Mouse (Mus musculus) gastrocnemius, postnatal 10 days (tissue): Measurements from ENCODE around the gene Terf2. TPM values are rescaled to one million over a fixed set of nuclear protein-coding genes. Genes with fewer than 3 reads are reported as not detected.
A peak's percentile ranks its signal among the peaks of the same experiment; 100 is the strongest.
"Not testable (repeated sequence)": the region's sequence is repeated elsewhere in the genome, so short reads cannot be mapped to it uniquely, and the experiment has no call there.

Source experiments
- DNase-seq: peaks from one replicate; pipeline ENCODE4 v3.0.0; 2021; ENCODE audit warnings: mixed read lengths
- microRNA-seq, 2 experiments: library from miRNA; unstranded; fragments of <30 nt; microRNA quantifications; one replicate each; pipeline ENCODE4 v1.2.0; 2021
- total RNA-seq, 2 experiments: library from RNA; stranded (reverse); gene quantifications; 2 replicates each; pipeline ENCODE4 v1.2.3; 2021

Terf2 gene
- total RNA-seq, 2 experiments from 2014 or later: 15.0 to 22.1 TPM

- no peak for DNase-seq
Observed at GRCm38 (mm10) chr8:107056973-107057369, 39.4 kb downstream of the Terf2 start.

GRCm38 (mm10) chr8:107056076-107056972, 40.0 kb downstream of the Terf2 start, which contains the start of the genes Cog8 and Nip7:
Gene Cog8 (minus strand): TSS chr8:107056689.
Gene Nip7 (plus strand): TSS chr8:107056877.
- DNase-seq: peak; percentile 90

- DNase-seq: no peak
Observed at GRCm38 (mm10) chr8:107052046-107052445, 44.3 kb downstream of the Terf2 start.

GRCm38 (mm10) chr8:107049480-107049879, 46.9 kb downstream of the Terf2 start:
- DNase-seq: no peak

- DNase-seq: peak; percentile 85
Observed at GRCm38 (mm10) chr8:107048061-107048941, 48.0 kb downstream of the Terf2 start, which contains the start of gene Pdf. Gene Pdf (minus strand): TSS chr8:107048614.

- no peak for DNase-seq
Observed at GRCm38 (mm10) chr8:107046976-107047375, 49.4 kb downstream of the Terf2 start.

- no peak for DNase-seq
Observed at GRCm38 (mm10) chr8:107045478-107045877, 50.9 kb downstream of the Terf2 start.

- no peak for DNase-seq
Observed at GRCm38 (mm10) chr8:107040632-107041031, 55.7 kb downstream of the Terf2 start.

GRCm38 (mm10) chr8:107036626-107037025, 59.7 kb downstream of the Terf2 start:
- DNase-seq: no peak

GRCm38 (mm10) chr8:107035641-107036040, 60.7 kb downstream of the Terf2 start:
- no peak for DNase-seq

- not testable (repeated sequence) for DNase-seq
Observed at GRCm38 (mm10) chr8:107033609-107034008, 62.7 kb downstream of the Terf2 start.

- DNase-seq: no peak
Observed at GRCm38 (mm10) chr8:107031577-107032090, 64.7 kb downstream of the Terf2 start.

GRCm38 (mm10) chr8:107030650-107031576, 65.4 kb downstream of the Terf2 start, which contains the start of gene Vps4a:
Gene Vps4a (plus strand): TSS chr8:107031222.
- DNase-seq: peak; percentile 98

- no peak for DNase-seq
Observed at GRCm38 (mm10) chr8:107030058-107030457, 66.3 kb downstream of the Terf2 start.

- no peak for DNase-seq
Observed at GRCm38 (mm10) chr8:107029310-107029709, 67.0 kb downstream of the Terf2 start.

GRCm38 (mm10) chr8:107023479-107023878, 72.9 kb downstream of the Terf2 start:
- DNase-seq: no peak

Small RNAs within 50 kb of the gene (microRNA-seq; reads per million reads assigned to microRNA genes)
- 0.64 to 0.75 reads per million in 2 experiments for gene Mir7075

Other genes with a start within 250 kb of the Terf2 start
- gene Has3, start 226.3 kb downstream of the Terf2 start, total RNA-seq: 1 to 10 TPM; 2.1 to 3.4 TPM
- gene Utp4, start 202.9 kb downstream of the Terf2 start, total RNA-seq: 10 to 100 TPM; 18.1 to 21.7 TPM
- 10 to 100 TPM; 18.5 to 22.0 TPM for gene Sntb2, start 160.8 kb downstream of the Terf2 start, total RNA-seq
- gene Vps4a, start 65.3 kb downstream of the Terf2 start, total RNA-seq: 10 to 100 TPM; 48.1 to 50.4 TPM
- 10 to 100 TPM; 29.0 to 35.5 TPM for gene Pdf, start 47.9 kb downstream of the Terf2 start, total RNA-seq
- gene Cog8, start 39.9 kb downstream of the Terf2 start, total RNA-seq: 10 to 100 TPM; 15.8 to 17.4 TPM
- 10 to 100 TPM; 34.1 TPM for gene Nip7, start 39.7 kb downstream of the Terf2 start, total RNA-seq
- not detected for gene Tmed6, start 30.9 kb downstream of the Terf2 start, total RNA-seq
- 10 to 100 TPM; 29.4 to 32.5 TPM for gene Cyb5b, start 54.1 kb upstream of the Terf2 start, total RNA-seq
- gene Nfat5, start 196.9 kb upstream of the Terf2 start, total RNA-seq: 10 to 100 TPM; 23.2 to 32.7 TPM